Mouse (Mus musculus): Measurements from ENCODE around the gene Gm20388. TPM values are rescaled to one million over a fixed set of nuclear protein-coding genes. Genes with fewer than 3 reads are reported as not detected.

The Gm20388 gene
- polyA plus RNA-seq, 1 experiment from 2014 or later, result 12.4 TPM

GRCm38 (mm10) chr8:122577116-122577515 is 2666.5 kb downstream of the Gm20388 start:
- 44% methylated on average over 10 of the region's 10 CpGs for WGBS

GRCm38 (mm10) chr8:122579196-122579595 is 2668.6 kb downstream of the Gm20388 start:
- H3K4me1 ChIP-seq (ENCODE audit: control insufficient read depth, insufficient read depth, low read depth, low read length), result peaks cover 23% of the 10 kb centered on the region
- ATAC-seq, result no peak
- no peak overlapping the region for H3K9ac ChIP-seq (ENCODE audit: low read depth, low read length)
- H3K27ac ChIP-seq (ENCODE audit: low read depth, low read length), result no peak overlapping the region
- no peak overlapping the region for H3K4me3 ChIP-seq (ENCODE audit: low read length)
- WGBS, result 34% methylated on average over 7 of the region's 7 CpGs
- H3K4me2 ChIP-seq (ENCODE audit: low read length), result no peak overlapping the region
- H3K36me3 ChIP-seq (ENCODE audit: control insufficient read depth, insufficient read depth, low read length), result peaks cover 3% of the 10 kb centered on the region; the same call in 1 of the 2 replicates
- H3K27me3 ChIP-seq (replicated peaks; ENCODE audit: control insufficient read depth, insufficient read depth, low read length), result no peaks in the 10 kb centered on the region
- H3K9me3 ChIP-seq (ENCODE audit: control insufficient read depth, low read length), result no peaks in the 10 kb centered on the region

More at GRCm38 (mm10) chr8:122577116-122577515, 2666.5 kb downstream of the Gm20388 start:
- peak overlapping the region; percentile 76 for H3K27ac ChIP-seq (ENCODE audit: low read depth, low read length)
- peak overlapping the region; percentile 64 for H3K4me2 ChIP-seq (ENCODE audit: low read length)
- H3K9me3 ChIP-seq (ENCODE audit: control insufficient read depth, low read length), result no peaks in the 10 kb centered on the region
- peaks cover 8% of the 10 kb centered on the region; the same call in 1 of the 2 replicates for H3K36me3 ChIP-seq (ENCODE audit: control insufficient read depth, insufficient read depth, low read length)
- H3K27me3 ChIP-seq (replicated peaks; ENCODE audit: control insufficient read depth, insufficient read depth, low read length), result no peaks in the 10 kb centered on the region
- H3K9ac ChIP-seq (ENCODE audit: low read depth, low read length), result peak overlapping the region; percentile 78
- H3K4me1 ChIP-seq (ENCODE audit: control insufficient read depth, insufficient read depth, low read depth, low read length), result peaks cover 23% of the 10 kb centered on the region
- peak; percentile 15 for ATAC-seq
- H3K4me3 ChIP-seq (ENCODE audit: low read length), result peak overlapping the region; percentile 64

GRCm38 (mm10) chr8:122580926-122581325 is 2670.3 kb downstream of the Gm20388 start:
- Histone ChIP-seq H3K9ac (ENCODE audit: low read depth, low read length) (no peak overlapping the region), H3K4me3 (ENCODE audit: low read length) (no peak overlapping the region), H3K4me1 (ENCODE audit: control insufficient read depth, insufficient read depth, low read depth, low read length) (peaks cover 6% of the 10 kb centered on the region), H3K36me3 (ENCODE audit: control insufficient read depth, insufficient read depth, low read length) (no peaks in the 10 kb centered on the region), H3K27ac (ENCODE audit: low read depth, low read length) (no peak overlapping the region), H3K27me3 (replicated peaks; ENCODE audit: control insufficient read depth, insufficient read depth, low read length) (no peaks in the 10 kb centered on the region), H3K9me3 (ENCODE audit: control insufficient read depth, low read length) (no peaks in the 10 kb centered on the region), H3K4me2 (ENCODE audit: low read length) (no peak overlapping the region)
- 80% methylated on average over 13 of the region's 15 CpGs for WGBS
- ATAC-seq, result no peak

GRCm38 (mm10) chr8:122584981-122585380 is 2674.3 kb downstream of the Gm20388 start:
- Histone ChIP-seq H3K4me1 (ENCODE audit: control insufficient read depth, insufficient read depth, low read depth, low read length) (no peaks in the 10 kb centered on the region), H3K9ac (ENCODE audit: low read depth, low read length) (no peak overlapping the region), H3K4me3 (ENCODE audit: low read length) (no peak overlapping the region), H3K27me3 (replicated peaks; ENCODE audit: control insufficient read depth, insufficient read depth, low read length) (no peaks in the 10 kb centered on the region), H3K27ac (ENCODE audit: low read depth, low read length) (no peak overlapping the region), H3K9me3 (ENCODE audit: control insufficient read depth, low read length) (no peaks in the 10 kb centered on the region), H3K36me3 (ENCODE audit: control insufficient read depth, insufficient read depth, low read length) (no peaks in the 10 kb centered on the region), H3K4me2 (ENCODE audit: low read length) (no peak overlapping the region)
- no peak for ATAC-seq
- WGBS, result 79% methylated on average over 9 of the region's 9 CpGs

GRCm38 (mm10) chr8:122585411-122585891 is 2674.8 kb downstream of the Gm20388 start:
- no peaks in the 10 kb centered on the region for H3K36me3 ChIP-seq (ENCODE audit: control insufficient read depth, insufficient read depth, low read length)
- H3K9ac ChIP-seq (ENCODE audit: low read depth, low read length), result no peak overlapping the region
- H3K4me3 ChIP-seq (ENCODE audit: low read length), result no peak overlapping the region
- H3K27me3 ChIP-seq (replicated peaks; ENCODE audit: control insufficient read depth, insufficient read depth, low read length), result no peaks in the 10 kb centered on the region
- H3K4me2 ChIP-seq (ENCODE audit: low read length), result no peak overlapping the region
- H3K4me1 ChIP-seq (ENCODE audit: control insufficient read depth, insufficient read depth, low read depth, low read length), result no peaks in the 10 kb centered on the region
- 78% methylated on average over 14 of the region's 14 CpGs for WGBS
- no peaks in the 10 kb centered on the region for H3K9me3 ChIP-seq (ENCODE audit: control insufficient read depth, low read length)
- H3K27ac ChIP-seq (ENCODE audit: low read depth, low read length), result no peak overlapping the region
- ATAC-seq, result no peak

- Histone ChIP-seq H3K4me1 (ENCODE audit: control insufficient read depth, insufficient read depth, low read depth, low read length) (no peaks in the 10 kb centered on the region), H3K4me2 (ENCODE audit: low read length) (no peak overlapping the region), H3K27ac (ENCODE audit: low read depth, low read length) (no peak overlapping the region), H3K36me3 (ENCODE audit: control insufficient read depth, insufficient read depth, low read length) (no peaks in the 10 kb centered on the region), H3K27me3 (replicated peaks; ENCODE audit: control insufficient read depth, insufficient read depth, low read length) (no peaks in the 10 kb centered on the region), H3K4me3 (ENCODE audit: low read length) (no peak overlapping the region), H3K9me3 (ENCODE audit: control insufficient read depth, low read length) (no peaks in the 10 kb centered on the region), H3K9ac (ENCODE audit: low read depth, low read length) (no peak overlapping the region)
- 43% methylated on average over 7 of the region's 7 CpGs for WGBS
- ATAC-seq, result no peak; the same call in 1 of the 2 replicates
These were observed 2675.5 kb downstream of the Gm20388 start for GRCm38 (mm10) chr8:122586171-122586570.

- no peaks in the 10 kb centered on the region for H3K9me3 ChIP-seq (ENCODE audit: control insufficient read depth, low read length)
- 87% methylated on average over 10 of the region's 10 CpGs for WGBS
- no peaks in the 10 kb centered on the region for H3K36me3 ChIP-seq (ENCODE audit: control insufficient read depth, insufficient read depth, low read length)
- H3K27me3 ChIP-seq (replicated peaks; ENCODE audit: control insufficient read depth, insufficient read depth, low read length), result no peaks in the 10 kb centered on the region
- no peaks in the 10 kb centered on the region for H3K4me1 ChIP-seq (ENCODE audit: control insufficient read depth, insufficient read depth, low read depth, low read length)
- no peak overlapping the region for H3K9ac ChIP-seq (ENCODE audit: low read depth, low read length)
- H3K27ac ChIP-seq (ENCODE audit: low read depth, low read length), result no peak overlapping the region
- H3K4me2 ChIP-seq (ENCODE audit: low read length), result no peak overlapping the region
- no peak for ATAC-seq
- H3K4me3 ChIP-seq (ENCODE audit: low read length), result no peak overlapping the region
These were observed 2676.1 kb downstream of the Gm20388 start for GRCm38 (mm10) chr8:122586749-122587148.

GRCm38 (mm10) chr8:122593240-122593639 is 2682.6 kb downstream of the Gm20388 start:
- Histone ChIP-seq H3K9ac (ENCODE audit: low read depth, low read length) (no peak overlapping the region; the same call in 1 of the 2 replicates), H3K4me2 (ENCODE audit: low read length) (no peak overlapping the region), H3K36me3 (ENCODE audit: control insufficient read depth, insufficient read depth, low read length) (no peaks in the 10 kb centered on the region; the same call in 1 of the 2 replicates), H3K27me3 (replicated peaks; ENCODE audit: control insufficient read depth, insufficient read depth, low read length) (no peaks in the 10 kb centered on the region), H3K4me3 (ENCODE audit: low read length) (no peak overlapping the region), H3K27ac (ENCODE audit: low read depth, low read length) (peak overlapping the region; percentile 59), H3K4me1 (ENCODE audit: control insufficient read depth, insufficient read depth, low read depth, low read length) (peaks cover 7% of the 10 kb centered on the region), H3K9me3 (ENCODE audit: control insufficient read depth, low read length) (no peaks in the 10 kb centered on the region)
- ATAC-seq, result no peak
- 66% methylated on average over 12 of the region's 12 CpGs for WGBS

- WGBS, result 64% methylated on average over 19 of the region's 19 CpGs
- Histone ChIP-seq H3K4me2 (ENCODE audit: low read length) (no peak overlapping the region), H3K27me3 (replicated peaks; ENCODE audit: control insufficient read depth, insufficient read depth, low read length) (no peaks in the 10 kb centered on the region), H3K9ac (ENCODE audit: low read depth, low read length) (peak overlapping the region; percentile 41), H3K27ac (ENCODE audit: low read depth, low read length) (peak overlapping the region; percentile 59), H3K4me1 (ENCODE audit: control insufficient read depth, insufficient read depth, low read depth, low read length) (peaks cover 7% of the 10 kb centered on the region), H3K36me3 (ENCODE audit: control insufficient read depth, insufficient read depth, low read length) (no peaks in the 10 kb centered on the region; the same call in 1 of the 2 replicates), H3K9me3 (ENCODE audit: control insufficient read depth, low read length) (no peaks in the 10 kb centered on the region), H3K4me3 (ENCODE audit: low read length) (no peak overlapping the region)
- ATAC-seq, result peak; percentile 42; the same call in 1 of the 2 replicates
These were observed 2683.3 kb downstream of the Gm20388 start for GRCm38 (mm10) chr8:122593783-122594507.
